ENCODE assay signal across 18 mouse cellular contexts in genomic region chr15:8628150-8628549, GRCm38 (mm10).
DNase-seq lines count a peak whose midpoint lies in the region; ATAC-seq and TF ChIP-seq lines count a peak whose summit lies in the region.
"Had no signal": no experiment of that assay in that cellular context is flagged by ENCODE, and none has a peak within 500 bp of the region (broad histone marks: within the 10 kb centered on the region; RNA-seq: fewer than 3 reads in every experiment).

No protein-coding gene starts in this region.

- H3K27me3 ChIP-seq in forebrain, embryonic 12.5 days = peaks cover 18% of the 10 kb centered on the region
- no peaks in the 10 kb centered on the region for H3K27me3 ChIP-seq in forebrain, embryonic 14.5 days (replicated peaks; ENCODE audit: control insufficient read depth, insufficient read depth, low read length)
- no peaks in the 10 kb centered on the region for H3K27me3 ChIP-seq in intestine, embryonic 15.5 days (replicated peaks)
- H3K27me3 ChIP-seq in intestine, postnatal 0 days (replicated peaks; ENCODE audit: control insufficient read depth, insufficient read depth, low read length) = peaks cover 8% of the 10 kb centered on the region; the same call in 1 of the 2 replicates
- peaks cover 13% of the 10 kb centered on the region; the same call in 1 of the 2 replicates for H3K27me3 ChIP-seq in neural tube, embryonic 15.5 days (replicated peaks)

- no peak for TF ChIP-seq CTCF in intestine, postnatal 0 days (IDR thresholded peaks at IDR 0.05; ENCODE audit: low read depth)

- ATAC-seq in forebrain, embryonic 12.5 days (ENCODE audit: low FRiP score) = no peak
- no peak for ATAC-seq in forebrain, embryonic 14.5 days
- no peak for ATAC-seq in intestine, embryonic 15.5 days
- ATAC-seq in intestine, postnatal 0 days = no peak
- no peak for ATAC-seq in neural tube, embryonic 15.5 days (ENCODE audit: low FRiP score)
- ATAC-seq: activated CD4-positive, CD25-positive, alpha-beta regulatory T cell, adult 4 months; midbrain, embryonic 15.5 days had no signal

- DNase-seq in forebrain, embryonic 14.5 days (ENCODE audit: low spot score) = no peak
- DNase-seq in neural tube, embryonic 10.5 days (ENCODE audit: extremely low spot score, low spot score) = no peak
- DNase-seq in frontal cortex, postnatal 14 days (ENCODE audit: low spot score in 2 of 2) = no peak
- no peak for DNase-seq in layer of hippocampus, postnatal 14 days (ENCODE audit: low spot score in 2 of 2)
- DNase-seq: adrenal gland, postnatal 25 days; cerebellum, postnatal 14 days; heart, postnatal 10 days; layer of hippocampus, adult 9-11 months; right cerebral cortex, postnatal 4 days; thymus, adult 18-20 months had no signal

- no peak overlapping the region for H3K27ac ChIP-seq in forebrain, embryonic 12.5 days
- no peak overlapping the region for H3K27ac ChIP-seq in forebrain, embryonic 14.5 days (ENCODE audit: low read depth, low read length)
- H3K27ac ChIP-seq in intestine, embryonic 15.5 days = no peak overlapping the region
- H3K27ac ChIP-seq in intestine, postnatal 0 days (ENCODE audit: low read depth, low read length) = no peak overlapping the region
- H3K27ac ChIP-seq in neural tube, embryonic 15.5 days (replicated peaks) = no peak overlapping the region
- H3K27ac ChIP-seq: macrophage; midbrain, embryonic 15.5 days had no signal

- 69% methylated on average over 8 of the region's 8 CpGs for WGBS in forebrain, embryonic 12.5 days
- 73% methylated on average over 8 of the region's 8 CpGs for WGBS in forebrain, embryonic 14.5 days
- whole genome bisulfite sequencing in intestine, embryonic 15.5 days = 73% methylated on average over 8 of the region's 8 CpGs
- WGBS in intestine, postnatal 0 days = 79% methylated on average over 8 of the region's 8 CpGs
- 77% methylated on average over 8 of the region's 8 CpGs for WGBS in neural tube, embryonic 15.5 days

- H3K9me3 ChIP-seq in forebrain, embryonic 12.5 days = no peaks in the 10 kb centered on the region
- H3K9me3 ChIP-seq in forebrain, embryonic 14.5 days (replicated peaks; ENCODE audit: control insufficient read depth, low read length) = no peaks in the 10 kb centered on the region
- no peaks in the 10 kb centered on the region for H3K9me3 ChIP-seq in intestine, embryonic 15.5 days
- no peaks in the 10 kb centered on the region for H3K9me3 ChIP-seq in intestine, postnatal 0 days (ENCODE audit: control insufficient read depth)
- H3K9me3 ChIP-seq in neural tube, embryonic 15.5 days (replicated peaks) = no peaks in the 10 kb centered on the region
- H3K9me3 ChIP-seq: midbrain, embryonic 15.5 days had no signal

- peaks cover 39% of the 10 kb centered on the region for H3K4me1 ChIP-seq in forebrain, embryonic 12.5 days
- peaks cover 3% of the 10 kb centered on the region; the same call in 1 of the 2 replicates for H3K4me1 ChIP-seq in forebrain, embryonic 14.5 days (ENCODE audit: control insufficient read depth, insufficient read depth, low read length)
- H3K4me1 ChIP-seq in intestine, embryonic 15.5 days (replicated peaks) = peaks cover 6% of the 10 kb centered on the region; the same call in 1 of the 2 replicates
- no peaks in the 10 kb centered on the region for H3K4me1 ChIP-seq in intestine, postnatal 0 days (replicated peaks; ENCODE audit: control insufficient read depth, insufficient read depth, low read length)
- H3K4me1 ChIP-seq in neural tube, embryonic 15.5 days = peaks cover 29% of the 10 kb centered on the region

- 0 out of 2 replicates have a peak overlapping the region, but pooled peaks have one; percentile 33 for H3K4me3 ChIP-seq in forebrain, embryonic 12.5 days (replicated peaks)
- no peak overlapping the region for H3K4me3 ChIP-seq in forebrain, embryonic 14.5 days (ENCODE audit: low read depth, low read length)
- no peak overlapping the region for H3K4me3 ChIP-seq in intestine, embryonic 15.5 days (replicated peaks)
- no peak overlapping the region for H3K4me3 ChIP-seq in intestine, postnatal 0 days (ENCODE audit: low read depth, low read length)
- no peak overlapping the region for H3K4me3 ChIP-seq in neural tube, embryonic 15.5 days (replicated peaks)

- no peaks in the 10 kb centered on the region for H3K36me3 ChIP-seq in forebrain, embryonic 12.5 days (replicated peaks)
- no peaks in the 10 kb centered on the region for H3K36me3 ChIP-seq in forebrain, embryonic 14.5 days (ENCODE audit: control insufficient read depth, insufficient read depth, low read length)
- H3K36me3 ChIP-seq in intestine, embryonic 15.5 days = no peaks in the 10 kb centered on the region
- no peaks in the 10 kb centered on the region for H3K36me3 ChIP-seq in intestine, postnatal 0 days (ENCODE audit: control insufficient read depth, insufficient read depth)
- no peaks in the 10 kb centered on the region for H3K36me3 ChIP-seq in neural tube, embryonic 15.5 days
- H3K36me3 ChIP-seq: midbrain, embryonic 15.5 days had no signal

- H3K9ac ChIP-seq in forebrain, embryonic 12.5 days = no peak overlapping the region
- H3K9ac ChIP-seq in forebrain, embryonic 14.5 days (ENCODE audit: low read length) = no peak overlapping the region
- no peak overlapping the region for H3K9ac ChIP-seq in intestine, embryonic 15.5 days
- no peak overlapping the region for H3K9ac ChIP-seq in intestine, postnatal 0 days (ENCODE audit: low read depth, low read length)
- H3K9ac ChIP-seq in neural tube, embryonic 15.5 days (replicated peaks) = no peak overlapping the region
- H3K9ac ChIP-seq: lung, embryonic 14.5 days had no signal

- no peak overlapping the region for H3K4me2 ChIP-seq in forebrain, embryonic 12.5 days
- H3K4me2 ChIP-seq in forebrain, embryonic 14.5 days (ENCODE audit: low read length) = no peak overlapping the region
- peak overlapping the region; percentile 78; the same call in 1 of the 2 replicates for H3K4me2 ChIP-seq in intestine, embryonic 15.5 days (replicated peaks)
- no peak overlapping the region for H3K4me2 ChIP-seq in intestine, postnatal 0 days (replicated peaks; ENCODE audit: low read depth)
- H3K4me2 ChIP-seq in neural tube, embryonic 15.5 days = peak overlapping the region; percentile 84; the same call in 1 of the 2 replicates

Comparison
In these comparisons a context has a peak if more than half of its experiments do, and no peak if none do; other contexts are left out.
1. H3K4me2 ChIP-seq: peak in intestine, embryonic 15.5 days (single experiment) and neural tube, embryonic 15.5 days (single experiment); none in forebrain, embryonic 12.5 days (single experiment), forebrain, embryonic 14.5 days (single experiment) and intestine, postnatal 0 days (single experiment).